Mouse (Mus musculus) stomach, postnatal 0 days (tissue): ENCODE results near the gene Itih3.
A peak's percentile ranks its signal among the peaks of the same experiment; 100 is the strongest.

ENCODE experiments used
- CTCF ChIP-seq: IDR thresholded peaks from 2 replicates; pipeline ENCODE4 v1.5.1; 2016; ENCODE audit warnings: antibody characterized with exemption, low read depth, mild to moderate bottlenecking, moderate library complexity
- EP300 ChIP-seq: optimal IDR thresholded peaks from 2 replicates; pipeline ENCODE3; 2016; ENCODE audit warnings: antibody characterized with exemption

- TF ChIP-seq CTCF (peak; percentile 75), EP300 (no peak)
Measured at GRCm38 (mm10) chr14:30888271-30888732, 35.3 kb downstream of the Itih3 start.
